Comparison of ENCODE assay signal across 8 mouse cellular contexts in the genomic region with DNA sequence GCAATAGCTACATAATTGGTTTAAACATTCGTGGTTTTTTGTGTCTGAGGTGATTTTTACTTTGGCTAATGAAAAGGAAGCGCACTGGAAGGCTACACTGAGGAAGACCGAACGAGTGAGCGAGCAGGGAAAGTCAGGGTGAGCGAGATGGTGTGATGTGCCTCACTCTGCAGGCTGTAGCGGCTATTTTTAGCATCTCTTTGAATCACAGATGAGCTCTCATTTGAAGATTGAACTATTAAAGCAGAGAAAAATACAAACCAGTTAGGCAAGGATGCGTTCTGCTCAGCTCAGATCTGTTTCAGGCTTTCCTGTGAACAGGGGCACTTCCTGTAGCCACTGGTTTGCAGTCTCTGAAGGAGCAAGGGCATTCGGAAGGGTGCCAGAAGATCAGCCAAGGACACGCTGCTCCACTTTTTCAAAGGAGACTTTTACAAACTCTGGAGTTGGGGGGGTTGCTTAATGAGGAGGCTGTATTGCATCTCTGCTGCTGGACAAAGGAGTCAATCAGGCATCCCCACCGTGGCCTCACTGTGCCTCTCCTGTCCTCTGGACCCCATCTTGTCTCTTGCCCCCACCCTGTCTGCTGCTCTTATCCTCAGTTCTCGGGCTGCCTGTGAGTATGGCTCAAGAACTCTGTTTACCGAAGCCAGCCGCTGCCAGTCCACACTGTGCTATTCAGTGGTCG. TPM values are rescaled to one million over a fixed set of nuclear protein-coding genes. Genes with fewer than 3 reads are reported as not detected.
DNase-seq lines count a peak whose midpoint lies in the region; ATAC-seq lines count a peak whose summit lies in the region.

No protein-coding gene starts in this region.

- no peak overlapping the region for H3K27ac ChIP-seq in neural tube, embryonic 11.5 days (ENCODE audit: low read depth, low read length)

- H3K4me2 ChIP-seq in neural tube, embryonic 11.5 days (ENCODE audit: low read depth), result no peak overlapping the region

- no peaks in the 10 kb centered on the region for H3K36me3 ChIP-seq in neural tube, embryonic 11.5 days (ENCODE audit: control insufficient read depth, insufficient read depth, low read length)

- WGBS in neural tube, embryonic 11.5 days, result 69% methylated on average over 15 of the region's 15 CpGs

- H3K9ac ChIP-seq in neural tube, embryonic 11.5 days (ENCODE audit: low read length), result no peak overlapping the region

- peaks cover 9% of the 10 kb centered on the region; the same call in 1 of the 2 replicates for H3K4me1 ChIP-seq in neural tube, embryonic 11.5 days (ENCODE audit: control insufficient read depth, insufficient read depth, low read length)

- ATAC-seq in neural tube, embryonic 11.5 days (ENCODE audit: insufficient read depth, low FRiP score, low TSS enrichment), result peak; percentile 42; the same call in 1 of the 2 replicates
- no peak for ATAC-seq in megakaryocyte progenitor cell, adult 5-6 weeks (replicated peaks; ENCODE audit: poor library complexity)

- DNase-seq in neural tube, embryonic 11.5 days (ENCODE audit: low spot score), result no peak
- DNase-seq in neural tube, embryonic 10.5 days (ENCODE audit: extremely low spot score, low spot score), result no peak
- DNase-seq in frontal cortex, postnatal 36 days (ENCODE audit: low spot score in 2 of 2), result peak; percentile 49 to 71
- DNase-seq in left cerebral cortex, adult 9 months (ENCODE audit: low spot score in 2 of 2), result peak; percentile 60 to 63
- peak; percentile 15 for DNase-seq in ovary, postnatal 14 days (ENCODE audit: low spot score)
- DNase-seq in yolk sac, embryonic 10.5 days (ENCODE audit: low spot score), result no peak
- no peak for DNase-seq in T-cell, adult 2 months (ENCODE audit: low spot score)

- no peaks in the 10 kb centered on the region for H3K9me3 ChIP-seq in neural tube, embryonic 11.5 days (ENCODE audit: control insufficient read depth, low read length)

- H3K27me3 ChIP-seq in neural tube, embryonic 11.5 days (ENCODE audit: control insufficient read depth, insufficient read depth, low read length), result no peaks in the 10 kb centered on the region

- no peak overlapping the region for H3K4me3 ChIP-seq in neural tube, embryonic 11.5 days (ENCODE audit: low read depth, low read length)

RNA-seq across cellular contexts. Expression of a gene that starts 28.1 kb away (rescaled TPM):
- 6.4 and 6.6 TPM in 2 replicates for polyA plus RNA-seq in neural tube, embryonic 11.5 days (2014; fragmentation: Nextera tagmentation; extraction: Ambion mirVana)
- not detected in 2 replicates for total RNA-seq in megakaryocyte progenitor cell, adult 5-6 weeks (2015)
- total RNA-seq in megakaryocyte progenitor cell, adult 5-6 weeks (2017), result not detected in 2 replicates

Comparison
In these comparisons a context has a peak if more than half of its experiments do, and no peak if none do; other contexts are left out.
1. DNase-seq: peak in frontal cortex, postnatal 36 days (2 of 2), left cerebral cortex, adult 9 months (2 of 2) and ovary, postnatal 14 days (single experiment); none in neural tube, embryonic 11.5 days (single experiment), neural tube, embryonic 10.5 days (single experiment), yolk sac, embryonic 10.5 days (single experiment) and T-cell, adult 2 months (single experiment).